37 mouse cellular contexts compared by ENCODE assay signal in genomic region chr12:104091303-104091702, GRCm38 (mm10). TPM values are rescaled to one million over a fixed set of nuclear protein-coding genes. Genes with fewer than 3 reads are reported as not detected.
"Had no signal": no experiment of that assay in that cellular context is flagged by ENCODE, and none has a peak within 500 bp of the region (broad histone marks: within the 10 kb centered on the region; RNA-seq: fewer than 3 reads in every experiment).

No protein-coding gene starts in this region.

- H3K4me1 ChIP-seq: limb, embryonic 10.5 days; limb, embryonic 12.5 days; limb, embryonic 13.5 days; limb, embryonic 15.5 days; liver, embryonic 12.5 days; liver, embryonic 13.5 days; lung, embryonic 15.5 days; midbrain, embryonic 10.5 days; midbrain, embryonic 12.5 days; midbrain, embryonic 13.5 days; midbrain, embryonic 15.5 days had no signal

- ATAC-seq: liver, embryonic 12.5 days; liver, postnatal 0 days; lung, postnatal 0 days; midbrain, embryonic 13.5 days; midbrain, embryonic 15.5 days; midbrain, embryonic 16.5 days had no signal

- H3K9me3 ChIP-seq: limb, embryonic 10.5 days; limb, embryonic 12.5 days; limb, embryonic 13.5 days; limb, embryonic 15.5 days; liver, embryonic 12.5 days; liver, embryonic 13.5 days; liver, embryonic 15.5 days; lung, embryonic 15.5 days; midbrain, embryonic 10.5 days; midbrain, embryonic 12.5 days; midbrain, embryonic 13.5 days; midbrain, embryonic 15.5 days had no signal

- DNase-seq: left cerebral cortex, postnatal 4 days; liver; liver, embryonic 13.5 days; liver, postnatal 0 days; lung, adult 18-20 months; lung, adult 2 months; lung, embryonic 14.5 days; lung, postnatal 10 days; lung, postnatal 14 days; lung, postnatal 36 days; lung, postnatal 4 days; midbrain, embryonic 14.5 days had no signal

- H3K27me3 ChIP-seq: limb, embryonic 12.5 days; limb, embryonic 13.5 days; limb, embryonic 15.5 days; liver, embryonic 12.5 days; liver, embryonic 13.5 days; liver, embryonic 15.5 days; lung, embryonic 15.5 days; midbrain, embryonic 12.5 days; midbrain, embryonic 13.5 days; midbrain, embryonic 15.5 days had no signal

- H3K36me3 ChIP-seq: limb, embryonic 10.5 days; limb, embryonic 12.5 days; limb, embryonic 13.5 days; limb, embryonic 15.5 days; liver, embryonic 12.5 days; liver, embryonic 13.5 days; liver, embryonic 15.5 days; lung, embryonic 15.5 days; midbrain, embryonic 10.5 days; midbrain, embryonic 12.5 days; midbrain, embryonic 13.5 days; midbrain, embryonic 15.5 days had no signal

- H3K27ac ChIP-seq: limb, embryonic 10.5 days; limb, embryonic 12.5 days; limb, embryonic 13.5 days; limb, embryonic 15.5 days; liver, embryonic 12.5 days; liver, embryonic 13.5 days; liver, embryonic 14.5 days; liver, embryonic 15.5 days; lung, embryonic 15.5 days; macrophage; midbrain, embryonic 10.5 days; midbrain, embryonic 12.5 days; midbrain, embryonic 13.5 days; midbrain, embryonic 15.5 days had no signal

- H3K4me3 ChIP-seq: limb, embryonic 10.5 days; limb, embryonic 12.5 days; limb, embryonic 13.5 days; limb, embryonic 15.5 days; liver, embryonic 12.5 days; liver, embryonic 13.5 days; liver, embryonic 15.5 days; lung, embryonic 15.5 days; megakaryocyte, embryonic 14.5 days; midbrain, embryonic 10.5 days; midbrain, embryonic 12.5 days; midbrain, embryonic 13.5 days; midbrain, embryonic 15.5 days; myocyte had no signal

- H3K9ac ChIP-seq: limb, embryonic 12.5 days; limb, embryonic 13.5 days; limb, embryonic 15.5 days; liver, embryonic 12.5 days; liver, embryonic 13.5 days; liver, embryonic 14.5 days; liver, embryonic 15.5 days; liver, postnatal 0 days; lung, embryonic 14.5 days; lung, embryonic 15.5 days; midbrain, embryonic 12.5 days; midbrain, embryonic 13.5 days; midbrain, embryonic 15.5 days had no signal

- H3K4me2 ChIP-seq: limb, embryonic 12.5 days; limb, embryonic 13.5 days; limb, embryonic 15.5 days; liver, embryonic 11.5 days; liver, embryonic 12.5 days; liver, embryonic 13.5 days; liver, embryonic 15.5 days; lung, embryonic 14.5 days; lung, embryonic 15.5 days; midbrain, embryonic 11.5 days; midbrain, embryonic 12.5 days; midbrain, embryonic 13.5 days; midbrain, embryonic 15.5 days had no signal

RNA-seq across cellular contexts. Expression of gene Serpina5, which starts 9.6 kb away (rescaled TPM):
- polyA plus RNA-seq: limb, embryonic 10.5 days; limb, embryonic 11.5 days; limb, embryonic 12.5 days; limb, embryonic 13.5 days; limb, embryonic 14.5 days; limb, embryonic 15.5 days; liver, embryonic 11.5 days; liver, embryonic 12.5 days; lung, adult 2 months; lung, embryonic 14.5 days; lung, embryonic 16.5 days; lung, postnatal 0 days; macrophage; midbrain, embryonic 10.5 days; midbrain, embryonic 11.5 days; midbrain, embryonic 12.5 days; midbrain, embryonic 13.5 days; midbrain, embryonic 14.5 days; midbrain, embryonic 15.5 days; midbrain, embryonic 16.5 days; midbrain, postnatal 0 days; myocyte had no signal

RNA-seq across cellular contexts. Expression of gene Serpina3a, which starts 21.2 kb away (rescaled TPM):
- polyA plus RNA-seq: limb, embryonic 10.5 days; limb, embryonic 11.5 days; limb, embryonic 12.5 days; limb, embryonic 13.5 days; limb, embryonic 14.5 days; limb, embryonic 15.5 days; liver, adult 2 months; liver, embryonic 11.5 days; liver, embryonic 12.5 days; liver, embryonic 13.5 days; liver, embryonic 14.5 days; liver, embryonic 16.5 days; liver, postnatal 0 days; lung, adult 2 months; lung, embryonic 14.5 days; lung, embryonic 15.5 days; lung, embryonic 16.5 days; lung, postnatal 0 days; macrophage; midbrain, embryonic 10.5 days; midbrain, embryonic 11.5 days; midbrain, embryonic 12.5 days; midbrain, embryonic 13.5 days; midbrain, embryonic 14.5 days; midbrain, embryonic 15.5 days; midbrain, embryonic 16.5 days; midbrain, postnatal 0 days; myocyte had no signal

RNA-seq across cellular contexts. Expression of gene Serpina3b, which starts 36.5 kb away (rescaled TPM):
- polyA plus RNA-seq: limb, embryonic 10.5 days; limb, embryonic 11.5 days; limb, embryonic 12.5 days; limb, embryonic 13.5 days; liver, adult 2 months; lung, adult 2 months; lung, embryonic 14.5 days; lung, embryonic 15.5 days; lung, embryonic 16.5 days; lung, postnatal 0 days; midbrain, embryonic 10.5 days; midbrain, embryonic 11.5 days; midbrain, embryonic 12.5 days; midbrain, embryonic 13.5 days; midbrain, embryonic 14.5 days; midbrain, embryonic 15.5 days; midbrain, embryonic 16.5 days; midbrain, postnatal 0 days; myocyte had no signal

RNA-seq across cellular contexts. Expression of gene Serpina12, which starts 47.1 kb away (rescaled TPM):
- polyA plus RNA-seq: limb, embryonic 10.5 days; limb, embryonic 11.5 days; limb, embryonic 12.5 days; limb, embryonic 13.5 days; limb, embryonic 14.5 days; liver, embryonic 11.5 days; liver, embryonic 12.5 days; liver, embryonic 13.5 days; lung, embryonic 14.5 days; lung, embryonic 15.5 days; lung, embryonic 16.5 days; lung, postnatal 0 days; macrophage; midbrain, embryonic 10.5 days; midbrain, embryonic 11.5 days; midbrain, embryonic 12.5 days; midbrain, embryonic 13.5 days; midbrain, embryonic 14.5 days; midbrain, embryonic 15.5 days; midbrain, embryonic 16.5 days; midbrain, postnatal 0 days had no signal
